Mouse (Mus musculus) heart, embryonic 15.5 days (tissue): ENCODE results near the gene Ccdc14. TPM values are rescaled to one million over a fixed set of nuclear protein-coding genes. Genes with fewer than 3 reads are reported as not detected.
A peak's percentile ranks its signal among the peaks of the same experiment; 100 is the strongest.
"Not testable (repeated sequence)": the region's sequence is repeated elsewhere in the genome, so short reads cannot be mapped to it uniquely, and the experiment has no call there.

ENCODE experiments used
- ATAC-seq: fragments of 200-750 bp; cut with Nextera tagmentation; replicated peaks from 2 replicates; pipeline ENCODE4 v1.8.0; 2017; ENCODE audit warnings: low read depth, moderate TSS enrichment; ENCODE audit not compliant: insufficient number of reproducible peaks, insufficient read depth, low FRiP score
- H3K27ac ChIP-seq: fragments of 300-500 bp; sonication (generic); 2 replicates; pipeline ENCODE4 v1.5.1; 2015; ENCODE audit warnings: mild to moderate bottlenecking, inconsistent platforms
- H3K27me3 ChIP-seq: fragments of 300-500 bp; sonication (generic); 2 replicates; pipeline ENCODE4 v1.6.1; 2015; ENCODE audit warnings: inconsistent platforms
- H3K36me3 ChIP-seq: fragments of 300-500 bp; sonication (generic); 2 replicates; pipeline ENCODE4 v1.6.1; 2015; ENCODE audit warnings: mild to moderate bottlenecking, inconsistent platforms
- H3K4me1 ChIP-seq: fragments of 300-500 bp; sonication (generic); replicated peaks from 2 replicates; pipeline ENCODE4 v1.6.1; 2015; ENCODE audit warnings: inconsistent platforms
- H3K4me2 ChIP-seq: fragments of 300-500 bp; sonication (generic); 2 replicates; pipeline ENCODE4 v1.6.1; 2015; ENCODE audit warnings: inconsistent platforms, mild to moderate bottlenecking, moderate library complexity
- H3K4me3 ChIP-seq: fragments of 300-500 bp; sonication (generic); 2 replicates; pipeline ENCODE4 v1.5.1; 2015; ENCODE audit warnings: mild to moderate bottlenecking, inconsistent platforms
- H3K9ac ChIP-seq: fragments of 300-500 bp; sonication (generic); 2 replicates; pipeline ENCODE4 v1.6.1; 2015; ENCODE audit warnings: mild to moderate bottlenecking, inconsistent platforms
- H3K9me3 ChIP-seq: fragments of 300-500 bp; sonication (generic); replicated peaks from 2 replicates; pipeline ENCODE4 v1.6.1; 2016; ENCODE audit warnings: inconsistent platforms
- WGBS: fragments of 180-500 bp; shearing (Covaris S2); methylation state at CpG from one replicate; pipeline ENCODE4 v1.1.7; 2015; ENCODE audit warnings: mixed read lengths; 5-methylcytosine and 5-hydroxymethylcytosine counted together
- polyA plus RNA-seq: library from polyadenylated mRNA; unstranded; fragments of >200 nt; fragmentation: Nextera tagmentation; extraction: Ambion mirVana; gene quantifications from 2 replicates; pipeline ENCODE4 v1.2.1, GENCODE M21; 2015

Gene Ccdc14
- 4.0 and 4.5 TPM in 2 replicates for polyA plus RNA-seq

GRCm38 (mm10) chr16:34690334-34691144, at the start of gene Ccdc14:
TSS of gene Ccdc14 (plus strand) at chr16:34690616.
- peak; percentile 92 for ATAC-seq
- Histone ChIP-seq H3K36me3 (no peaks in the 10 kb centered on the region), H3K4me1 (peaks cover 6% of the 10 kb centered on the region), H3K4me2 (peak within 1 kb of the TSS; percentile 76), H3K27ac (peak within 1 kb of the TSS; percentile 87), H3K27me3 (no peaks in the 10 kb centered on the region), H3K9ac (peak within 1 kb of the TSS; percentile 68), H3K4me3 (peak within 1 kb of the TSS; percentile 72), H3K9me3 (no peaks in the 10 kb centered on the region)
- under 1% methylated on average over 53 of the region's 53 CpGs for WGBS

GRCm38 (mm10) chr16:34643511-34644259, 46.7 kb upstream of the Ccdc14 start:
- Histone ChIP-seq H3K9me3 (no peaks in the 10 kb centered on the region), H3K9ac (no peak overlapping the region), H3K4me3 (no peak overlapping the region), H3K27me3 (no peaks in the 10 kb centered on the region), H3K4me1 (peaks cover 12% of the 10 kb centered on the region; the same call in 1 of the 2 replicates), H3K36me3 (no peaks in the 10 kb centered on the region), H3K4me2 (peak overlapping the region; percentile 16; the same call in 1 of the 2 replicates), H3K27ac (no peak overlapping the region)
- ATAC-seq = 0 out of 2 replicates have a peak, but pooled peaks have one; percentile 22
- WGBS = 35% methylated on average over 8 of the region's 8 CpGs

GRCm38 (mm10) chr16:34649621-34650020, 40.8 kb upstream of the Ccdc14 start, which contains the start of gene Ropn1:
TSS of gene Ropn1 (plus strand) at chr16:34649921.
- H3K4me2 ChIP-seq = no peak within 1 kb of the TSS
- no peak for ATAC-seq
- H3K4me1 ChIP-seq = no peaks in the 10 kb centered on the region
- H3K27me3 ChIP-seq = no peaks in the 10 kb centered on the region
- no peaks in the 10 kb centered on the region for H3K36me3 ChIP-seq
- H3K9ac ChIP-seq = no peak within 1 kb of the TSS
- no peak within 1 kb of the TSS for H3K27ac ChIP-seq
- no peaks in the 10 kb centered on the region for H3K9me3 ChIP-seq
- no peak within 1 kb of the TSS for H3K4me3 ChIP-seq
- 46% methylated on average over 7 of the region's 7 CpGs for WGBS

- Histone ChIP-seq H3K27me3 (no peaks in the 10 kb centered on the region), H3K36me3 (no peaks in the 10 kb centered on the region), H3K4me3 (no peak overlapping the region), H3K4me1 (peaks cover 2% of the 10 kb centered on the region; the same call in 1 of the 2 replicates), H3K4me2 (no peak overlapping the region), H3K9ac (no peak overlapping the region), H3K27ac (no peak overlapping the region), H3K9me3 (no peaks in the 10 kb centered on the region)
- WGBS = 79% methylated on average over 5 of the region's 5 CpGs
- no peak for ATAC-seq
Measured at GRCm38 (mm10) chr16:34653023-34653422, 37.4 kb upstream of the Ccdc14 start.

- not testable (repeated sequence) for H3K4me1 ChIP-seq, H3K9me3 ChIP-seq, ATAC-seq, H3K27ac ChIP-seq, H3K9ac ChIP-seq, H3K27me3 ChIP-seq, H3K36me3 ChIP-seq
- 2% methylated on average over 16 of the region's 16 CpGs for WGBS
- H3K4me2 ChIP-seq = peak overlapping the region; percentile 70
- H3K4me3 ChIP-seq = peak overlapping the region; percentile 47
Measured at GRCm38 (mm10) chr16:34657566-34657965, 32.9 kb upstream of the Ccdc14 start.

GRCm38 (mm10) chr16:34657983-34658382, 32.4 kb upstream of the Ccdc14 start:
- 27% methylated on average over 5 of the region's 5 CpGs for WGBS
- Histone ChIP-seq H3K9ac (no peak overlapping the region), H3K4me1 (peaks cover 5% of the 10 kb centered on the region; the same call in 1 of the 2 replicates), H3K36me3 (no peaks in the 10 kb centered on the region), H3K9me3 (no peaks in the 10 kb centered on the region), H3K27me3 (no peaks in the 10 kb centered on the region), H3K4me2 (peak overlapping the region; percentile 70), H3K27ac (no peak overlapping the region), H3K4me3 (peak overlapping the region; percentile 47)
- ATAC-seq = no peak

GRCm38 (mm10) chr16:34658388-34658787, 32.0 kb upstream of the Ccdc14 start:
- whole genome bisulfite sequencing = 41% methylated on average over 11 of the region's 11 CpGs
- Histone ChIP-seq H3K9me3 (no peaks in the 10 kb centered on the region), H3K4me3 (peak overlapping the region; percentile 47)

GRCm38 (mm10) chr16:34664553-34664952, 25.9 kb upstream of the Ccdc14 start:
- Histone ChIP-seq H3K4me2 (no peak overlapping the region), H3K36me3 (no peaks in the 10 kb centered on the region), H3K4me1 (peaks cover 5% of the 10 kb centered on the region), H3K4me3 (no peak overlapping the region), H3K27me3 (peaks cover 10% of the 10 kb centered on the region; the same call in 1 of the 2 replicates), H3K27ac (no peak overlapping the region), H3K9ac (no peak overlapping the region), H3K9me3 (no peaks in the 10 kb centered on the region)
- no peak for ATAC-seq
- WGBS = 79% methylated on average over 3 of the region's 3 CpGs

More at GRCm38 (mm10) chr16:34658388-34658787, 32.0 kb upstream of the Ccdc14 start:
- H3K4me1 ChIP-seq = peaks cover 5% of the 10 kb centered on the region; the same call in 1 of the 2 replicates
- no peak overlapping the region for H3K27ac ChIP-seq
- H3K4me2 ChIP-seq = peak overlapping the region; percentile 70
- no peaks in the 10 kb centered on the region for H3K36me3 ChIP-seq
- H3K9ac ChIP-seq = no peak overlapping the region
- H3K27me3 ChIP-seq = no peaks in the 10 kb centered on the region
- ATAC-seq = 0 out of 2 replicates have a peak, but pooled peaks have one; percentile 53

- WGBS = 8% methylated on average over 20 of the region's 20 CpGs
- peak overlapping the region; percentile 55 for H3K4me2 ChIP-seq
- no peak overlapping the region for H3K27ac ChIP-seq
- H3K9ac ChIP-seq = no peak overlapping the region
- H3K27me3 ChIP-seq = peaks cover 10% of the 10 kb centered on the region; the same call in 1 of the 2 replicates
- H3K4me3 ChIP-seq = peak overlapping the region; percentile 22
- H3K9me3 ChIP-seq = no peaks in the 10 kb centered on the region
- ATAC-seq = no peak
- peaks cover 14% of the 10 kb centered on the region for H3K4me1 ChIP-seq
- H3K36me3 ChIP-seq = no peaks in the 10 kb centered on the region
Measured at GRCm38 (mm10) chr16:34667031-34667726, 23.2 kb upstream of the Ccdc14 start.

GRCm38 (mm10) chr16:34668341-34668740, 22.1 kb upstream of the Ccdc14 start:
- Histone ChIP-seq H3K4me3 (no peak overlapping the region), H3K27ac (no peak overlapping the region), H3K36me3 (no peaks in the 10 kb centered on the region), H3K27me3 (peaks cover 10% of the 10 kb centered on the region; the same call in 1 of the 2 replicates), H3K9ac (no peak overlapping the region), H3K4me2 (no peak overlapping the region), H3K4me1 (peaks cover 14% of the 10 kb centered on the region), H3K9me3 (no peaks in the 10 kb centered on the region)
- ATAC-seq = no peak
- WGBS = 67% methylated on average over 9 of the region's 9 CpGs

- H3K27me3 ChIP-seq = no peaks in the 10 kb centered on the region; the same call in 1 of the 2 replicates
- H3K9ac ChIP-seq = no peak overlapping the region
- 70% methylated on average over 7 of the region's 7 CpGs for WGBS
- no peak overlapping the region for H3K4me3 ChIP-seq
- peaks cover 14% of the 10 kb centered on the region for H3K4me1 ChIP-seq
- H3K9me3 ChIP-seq = no peaks in the 10 kb centered on the region
- no peak overlapping the region for H3K27ac ChIP-seq
- no peak for ATAC-seq
- H3K4me2 ChIP-seq = no peak overlapping the region
- H3K36me3 ChIP-seq = no peaks in the 10 kb centered on the region
Measured at GRCm38 (mm10) chr16:34671966-34672365, 18.4 kb upstream of the Ccdc14 start.
